Mouse (Mus musculus) erythroid progenitor cell, adult 5-6 weeks (primary cell): ENCODE data around the gene Cpsf2. TPM values are rescaled to one million over a fixed set of nuclear protein-coding genes. Genes with fewer than 3 reads are reported as not detected.

Source experiments
- ATAC-seq: replicated peaks from 2 replicates; pipeline ENCODE4 v1.8.0; 2016; ENCODE audit warnings: moderate number of reproducible peaks, mild to moderate bottlenecking, moderate TSS enrichment, inconsistent platforms; ENCODE audit not compliant: poor library complexity, low FRiP score, severe bottlenecking
- total RNA-seq, 2 experiments: library from RNA; stranded (forward) in 1 of 2; stranded (reverse) in 1 of 2; fragments of 150-400 nt in 1 of 2; fragments of 186-747, 209-891 nt in 1 of 2; gene quantifications; 2 replicates each; pipeline versions ENCODE4 v1.2.3 to v1.2.4; 2015 to 2017; ENCODE audit warnings: low replicate concordance in 2 of 2

Gene Cpsf2
- total RNA-seq, 2 experiments from 2014 or later = 20.1 to 31.9 TPM

- no peak for ATAC-seq
Measured at GRCm38 (mm10) chr12:102043840-102044239, 68.1 kb downstream of the Cpsf2 start.

- no peak for ATAC-seq
Measured at GRCm38 (mm10) chr12:102054155-102054554, 78.4 kb downstream of the Cpsf2 start.

GRCm38 (mm10) chr12:102055758-102056157 is 80.0 kb downstream of the Cpsf2 start:
- no peak for ATAC-seq

Other genes starting within 250 kb of the Cpsf2 start
- not detected in 2 replicates for gene Fbln5, start 156.9 kb upstream of the Cpsf2 start, total RNA-seq (2015; ENCODE audit: low replicate concordance)
- 1.3 TPM in 1 of 2 replicates, not detected in the other for gene Fbln5, start 156.9 kb upstream of the Cpsf2 start, total RNA-seq (2017; ENCODE audit: low replicate concordance)
- gene Trip11, start 62.7 kb upstream of the Cpsf2 start, total RNA-seq (2015; ENCODE audit: low replicate concordance) = 14.4 and 15.9 TPM in 2 replicates
- 25.0 and 41.8 TPM in 2 replicates for gene Trip11, start 62.7 kb upstream of the Cpsf2 start, total RNA-seq (2017; ENCODE audit: low replicate concordance)
- 9.7 and 10.5 TPM in 2 replicates for gene Atxn3, start 17.7 kb upstream of the Cpsf2 start, total RNA-seq (2015; ENCODE audit: low replicate concordance)
- gene Atxn3, start 17.7 kb upstream of the Cpsf2 start, total RNA-seq (2017; ENCODE audit: low replicate concordance) = 15.1 and 15.7 TPM in 2 replicates
- not detected in 2 replicates for gene Slc24a4, start 152.7 kb downstream of the Cpsf2 start, total RNA-seq (2015; ENCODE audit: low replicate concordance)
- gene Slc24a4, start 152.7 kb downstream of the Cpsf2 start, total RNA-seq (2017; ENCODE audit: low replicate concordance) = not detected in 2 replicates